Mouse (Mus musculus) limb, embryonic 14.5 days (tissue): ENCODE results near the gene Cmtm4. TPM values are rescaled to one million over a fixed set of nuclear protein-coding genes. Genes with fewer than 3 reads are reported as not detected.

ENCODE experiments used
- ATAC-seq: fragments of 200-750 bp; cut with Nextera tagmentation; 2 replicates; pipeline ENCODE4 v1.8.0; 2017; ENCODE audit warnings: low read depth, moderate number of reproducible peaks, moderate TSS enrichment; ENCODE audit not compliant: low FRiP score
- DNase-seq: peaks from one replicate; pipeline ENCODE4 v3.0.0-alpha.2; 2015; ENCODE audit warnings: low spot score
- H3K27ac ChIP-seq: fragments of 300-500 bp; sonication (generic); replicated peaks from 2 replicates; pipeline ENCODE4 v1.5.1; 2014; ENCODE audit warnings: low read depth, mild to moderate bottlenecking, low read length, moderate library complexity, mixed read lengths
- H3K27me3 ChIP-seq: fragments of 300-500 bp; sonication (generic); 2 replicates; pipeline ENCODE4 v1.6.1; 2014; ENCODE audit warnings: low read length, mixed read lengths; ENCODE audit not compliant: control insufficient read depth, insufficient read depth
- H3K36me3 ChIP-seq: fragments of 300-500 bp; sonication (generic); 2 replicates; pipeline ENCODE4 v1.6.1; 2014; ENCODE audit warnings: mild to moderate bottlenecking, low read length, moderate library complexity, mixed read lengths; ENCODE audit not compliant: control insufficient read depth, insufficient read depth
- H3K4me1 ChIP-seq: fragments of 300-500 bp; sonication (generic); 2 replicates; pipeline ENCODE4 v1.6.1; 2014; ENCODE audit warnings: antibody characterized with exemption, low read length, mixed read lengths; ENCODE audit not compliant: control insufficient read depth, insufficient read depth
- H3K4me2 ChIP-seq: fragments of 300-500 bp; sonication (generic); replicated peaks from 2 replicates; pipeline ENCODE4 v1.6.1; 2014; ENCODE audit warnings: low read depth, mild to moderate bottlenecking, low read length, moderate library complexity; ENCODE audit not compliant: severe bottlenecking
- H3K4me3 ChIP-seq: fragments of 300-500 bp; sonication (generic); replicated peaks from 2 replicates; pipeline ENCODE4 v1.5.1; 2014; ENCODE audit warnings: low read length
- H3K9ac ChIP-seq: fragments of 300-500 bp; sonication (generic); 2 replicates; pipeline ENCODE4 v1.6.1; 2014; ENCODE audit warnings: mild to moderate bottlenecking, low read depth, low read length, moderate library complexity; ENCODE audit not compliant: severe bottlenecking
- H3K9me3 ChIP-seq: fragments of 300-500 bp; sonication (generic); 2 replicates; pipeline ENCODE4 v1.6.1; 2016; ENCODE audit warnings: low read length; ENCODE audit not compliant: control insufficient read depth
- POLR2A ChIP-seq: fragments of 200-500 bp; IDR thresholded peaks from 2 replicates; pipeline ENCODE4 v1.8.0; 2012; ENCODE audit warnings: inconsistent platforms, mild to moderate bottlenecking, moderate library complexity, borderline replicate concordance; ENCODE audit not compliant: insufficient read depth, insufficient read length; ENCODE audit errors: extremely low read depth
- WGBS: fragments of 180-500 bp; shearing (Covaris S2); extraction: QIAGEN DNeasy Blood & Tissue Kit; methylation state at CpG from one replicate; pipeline ENCODE4 v1.1.7; 2014; 5-methylcytosine and 5-hydroxymethylcytosine counted together
- polyA plus RNA-seq, 2 experiments: library from polyadenylated mRNA; depleted of rRNA in 1 of 2; stranded (reverse) in 1 of 2; unstranded in 1 of 2; fragments of >200 nt; fragmentation: Nextera tagmentation in 1 of 2; extraction: Ambion mirVana in 1 of 2; gene quantifications; 2 replicates each; pipeline versions ENCODE4 v1.2.1 to v1.2.3; 2012 to 2014

Gene Cmtm4
- polyA plus RNA-seq, 2 experiments, result 4.1 to 18.9 TPM

DNA sequence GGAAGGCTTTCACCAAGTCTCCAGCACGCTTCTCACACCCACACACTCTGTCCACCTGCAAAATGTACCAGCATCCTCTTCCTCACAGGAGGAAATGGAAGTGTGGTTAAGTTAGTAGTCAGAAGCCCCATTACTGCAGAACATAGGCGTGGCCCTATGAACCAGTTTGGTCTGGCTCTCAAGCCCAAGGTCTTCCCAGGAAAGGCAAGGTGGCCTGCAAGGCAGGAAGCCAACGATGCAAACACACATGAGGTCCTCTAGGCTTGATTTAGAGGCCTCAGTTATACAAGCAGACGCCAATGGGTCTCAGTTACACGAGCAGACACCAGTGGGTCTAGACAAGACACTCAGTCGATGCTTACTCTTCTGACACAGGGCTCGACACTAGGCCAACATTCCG is 43.9 kb upstream of the Cmtm4 start:
- Histone ChIP-seq H3K27me3 (no peaks in the 10 kb centered on the region), H3K27ac (no peak overlapping the region), H3K4me3 (no peak overlapping the region), H3K4me2 (no peak overlapping the region), H3K36me3 (peaks cover 60% of the 10 kb centered on the region), H3K4me1 (peaks cover 23% of the 10 kb centered on the region), H3K9ac (no peak overlapping the region), H3K9me3 (no peaks in the 10 kb centered on the region)
- DNase-seq (no peak), ATAC-seq (no peak)
- 94% methylated on average over 8 of the region's 8 CpGs for WGBS
- TF ChIP-seq POLR2A, result no peak

DNA sequence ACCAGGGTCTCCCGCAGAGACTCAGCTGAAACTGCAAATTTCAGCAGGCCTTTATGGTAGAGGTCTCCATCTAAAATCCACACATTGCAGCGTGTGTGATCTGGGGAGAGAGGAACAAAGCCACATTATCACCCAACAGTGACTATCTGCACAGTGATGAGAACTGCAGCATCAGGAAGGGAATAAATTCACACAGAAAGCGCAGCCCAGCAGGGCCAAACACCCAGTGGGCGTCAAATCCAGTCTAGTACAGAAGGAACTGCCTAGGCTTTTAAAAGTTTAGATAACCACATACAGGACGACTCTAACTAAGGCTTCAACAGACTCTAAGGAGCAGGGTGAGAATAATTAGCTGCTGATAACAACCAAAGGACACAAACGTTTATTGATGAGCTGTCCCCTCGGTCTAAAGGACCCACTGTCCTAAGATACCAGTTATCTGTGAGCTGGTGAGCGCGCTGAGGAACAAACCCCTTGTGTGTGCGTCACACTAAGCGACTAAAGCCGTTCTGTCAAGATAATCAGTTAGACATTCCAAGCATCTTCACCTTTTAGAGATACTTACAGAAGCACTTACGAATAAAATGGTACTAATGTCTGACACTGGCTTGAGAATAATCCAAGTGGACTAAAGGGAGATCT is 42.0 kb upstream of the Cmtm4 start:
- 92% methylated on average over 13 of the region's 13 CpGs for WGBS
- H3K9me3 ChIP-seq, result no peaks in the 10 kb centered on the region
- no peak for ATAC-seq

DNA sequence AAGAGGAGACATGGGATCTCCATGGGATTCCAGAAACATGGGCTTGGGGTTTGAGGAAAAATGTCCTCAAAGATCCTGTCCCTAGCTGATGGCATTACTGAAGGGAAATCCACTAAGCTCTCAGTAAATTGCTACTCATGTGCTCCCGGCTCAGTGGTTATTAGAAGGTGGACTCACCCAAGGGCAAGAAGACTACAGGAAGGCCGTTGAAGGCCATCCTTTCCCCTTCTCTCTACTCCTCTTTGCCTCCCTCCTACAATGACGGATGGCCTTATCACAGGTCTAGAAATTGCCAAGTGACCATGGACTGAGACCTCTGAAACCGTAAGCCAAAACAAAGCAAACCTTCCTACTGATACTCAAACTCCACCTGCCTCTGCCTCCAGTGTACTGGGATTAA is 41.0 kb upstream of the Cmtm4 start:
- Histone ChIP-seq H3K36me3 (peaks cover 86% of the 10 kb centered on the region), H3K9ac (no peak overlapping the region), H3K4me2 (0 out of 2 replicates have a peak overlapping the region, but pooled peaks have one; percentile 2), H3K4me3 (no peak overlapping the region), H3K9me3 (no peaks in the 10 kb centered on the region), H3K4me1 (peaks cover 20% of the 10 kb centered on the region), H3K27me3 (no peaks in the 10 kb centered on the region), H3K27ac (peak overlapping the region; percentile 63; the same call in 1 of the 2 replicates)
- DNase-seq, result no peak
- 95% methylated on average over 4 of the region's 4 CpGs for WGBS
- ATAC-seq, result no peak
- TF ChIP-seq POLR2A, result no peak

More for the DNA sequence above, 42.0 kb upstream of the Cmtm4 start:
- Histone ChIP-seq H3K27ac (no peak overlapping the region), H3K36me3 (peaks cover 76% of the 10 kb centered on the region), H3K4me2 (no peak overlapping the region), H3K4me1 (peaks cover 23% of the 10 kb centered on the region), H3K27me3 (no peaks in the 10 kb centered on the region), H3K4me3 (no peak overlapping the region), H3K9ac (no peak overlapping the region)
- no peak for DNase-seq
- no peak for TF ChIP-seq POLR2A

DNA sequence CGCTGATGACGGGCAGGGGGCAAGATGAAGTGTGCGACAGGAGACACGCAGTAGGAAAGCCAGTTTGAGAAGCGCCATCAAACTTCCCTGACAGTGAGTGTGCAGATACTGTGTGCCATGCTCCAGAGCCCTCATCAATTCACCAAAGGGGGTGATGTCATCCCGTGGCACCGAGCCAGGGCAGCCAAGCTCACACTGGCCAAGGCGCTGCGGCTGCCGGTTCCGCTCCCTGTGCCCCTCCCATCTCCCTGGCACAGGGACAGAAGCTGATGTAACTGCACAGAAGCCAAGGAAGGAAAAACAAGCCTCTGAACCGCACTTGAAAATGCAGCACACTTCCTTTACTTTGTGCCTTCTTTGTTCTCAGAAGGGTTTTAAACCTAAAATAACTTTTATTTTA is 40.4 kb upstream of the Cmtm4 start:
- peaks cover 92% of the 10 kb centered on the region for H3K36me3 ChIP-seq
- H3K27ac ChIP-seq, result peak overlapping the region; percentile 63; the same call in 1 of the 2 replicates
- H3K4me1 ChIP-seq, result peaks cover 14% of the 10 kb centered on the region
- H3K9ac ChIP-seq, result no peak overlapping the region
- no peak for TF ChIP-seq POLR2A
- H3K9me3 ChIP-seq, result no peaks in the 10 kb centered on the region
- H3K4me2 ChIP-seq, result no peak overlapping the region
- ATAC-seq (peak; percentile 85), DNase-seq (peak; percentile 78)
- 63% methylated on average over 12 of the region's 12 CpGs for WGBS
- no peak overlapping the region for H3K4me3 ChIP-seq
- H3K27me3 ChIP-seq, result no peaks in the 10 kb centered on the region

DNA sequence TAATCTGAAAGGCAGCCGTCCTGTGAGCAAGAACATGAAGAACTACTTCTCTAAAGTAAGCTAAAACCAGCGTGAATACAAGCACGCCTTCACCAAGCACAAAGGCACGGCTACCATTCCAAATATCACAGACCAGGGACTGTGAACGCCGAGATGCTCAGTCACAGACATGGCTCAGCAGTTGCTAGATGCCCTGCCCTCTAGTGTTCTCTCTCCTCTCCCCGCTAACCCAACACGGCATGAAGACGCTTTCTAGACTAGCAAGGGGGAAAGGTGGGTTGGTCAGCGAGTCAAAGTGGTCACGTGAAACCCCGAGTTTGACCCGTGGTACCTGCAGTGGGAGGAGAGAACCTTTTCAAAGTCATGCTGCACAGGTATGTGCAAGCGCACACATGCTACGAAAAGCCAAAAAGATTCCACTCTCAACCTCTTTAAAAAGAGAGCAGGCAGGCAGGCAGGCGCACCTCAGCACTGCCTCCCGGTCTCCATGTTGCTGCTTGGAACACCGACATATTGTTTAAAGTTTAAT is 39.3 kb upstream of the Cmtm4 start:
- Histone ChIP-seq H3K4me3 (no peak overlapping the region), H3K27me3 (no peaks in the 10 kb centered on the region), H3K36me3 (peaks cover 95% of the 10 kb centered on the region), H3K27ac (no peak overlapping the region), H3K9me3 (no peaks in the 10 kb centered on the region), H3K4me1 (peaks cover 11% of the 10 kb centered on the region; the same call in 1 of the 2 replicates), H3K9ac (no peak overlapping the region), H3K4me2 (no peak overlapping the region)
- ATAC-seq (no peak), DNase-seq (no peak)
- 91% methylated on average over 18 of the region's 18 CpGs for WGBS
- TF ChIP-seq POLR2A, result no peak
